Mouse (Mus musculus) Patski (cell line): ENCODE measurements around the gene Abhd14a. TPM values are rescaled to one million over a fixed set of nuclear protein-coding genes. Genes with fewer than 3 reads are reported as not detected.

Source experiments
- ATAC-seq: fragments of 100-300 bp; one replicate; pipeline ENCODE4 v1.8.0; 2021
- CTCF ChIA-PET: fragments of 350-600 bp; sonication (Branson Sonifier 250); formaldehyde crosslinking; loops from one replicate; lab custom pipeline; 2022; ENCODE audit warnings: inconsistent platforms; lab: Charles Lee
- POLR2A ChIA-PET: fragments of 350-600 bp; sonication (Branson Sonifier 250); formaldehyde crosslinking; loops from one replicate; lab custom pipeline; 2022; ENCODE audit warnings: antibody characterized with exemption, inconsistent platforms; lab: Charles Lee
- DNase-seq: peaks from one replicate; pipeline ENCODE4 v3.0.0-alpha.2; 2011; ENCODE audit warnings: low read depth, low spot score
- H3K27me3 ChIP-seq: fragments of 371-371 bp; one replicate; pipeline ENCODE4 v1.5.1; 2021
- CTCF ChIP-seq: fragments of 100-300 bp; IDR thresholded peaks from one replicate; pipeline ENCODE4 v1.5.1; 2021
- in situ Hi-C: fragments of 300-500 bp; cut with MboI; formaldehyde crosslinking; loops from 3 replicates; pipeline ENCODE4 v1.11.1; 2018; ENCODE audit warnings: low pct_unique_long_range_greater_than_20kb, mixed read lengths
- polyA plus RNA-seq: library from polyadenylated mRNA; unstranded; gene quantifications from one replicate; pipeline ENCODE4 v1.2.3, GENCODE M21; 2021

Abhd14a gene
- polyA plus RNA-seq, 1 experiment from 2014 or later = 25.2 TPM

DNA sequence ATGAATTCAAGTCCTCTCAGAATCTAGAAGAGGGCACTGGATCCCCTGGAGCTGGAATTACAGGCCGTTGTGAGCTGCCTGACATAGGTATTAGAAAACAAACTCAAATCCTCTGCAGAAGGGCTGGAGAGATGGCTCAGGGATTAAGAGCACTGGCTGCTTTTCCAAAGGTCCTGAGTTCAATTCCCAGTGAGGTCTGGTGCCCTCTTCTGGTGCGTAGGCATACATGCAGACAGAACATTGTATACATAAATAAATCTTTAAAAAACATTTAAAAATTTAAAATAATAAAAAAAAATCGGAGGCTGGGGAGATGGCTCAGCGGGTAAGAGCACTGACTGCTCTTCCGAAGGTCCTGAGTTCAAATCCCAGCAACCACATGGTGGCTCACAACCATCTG lies 4.8 kb downstream of the Abhd14a start:
- ChIA-PET POLR2A (interaction anchor here (1.4 kb wide), 1 partner anchor 13 kb away, joined by 5 read pairs; the partner anchor contains the start of gene Rpl29), CTCF (interaction anchor here (2.7 kb wide), 1 partner anchor 34 kb away, joined by 13 read pairs; the partner anchor contains the start of genes Parp3 and Rrp9)
- DNase-seq = no peak
- in situ Hi-C loops = no loop called here
- no peaks in the 10 kb centered on the region for H3K27me3 ChIP-seq
- no peak for ATAC-seq
- no peak for TF ChIP-seq CTCF

DNA sequence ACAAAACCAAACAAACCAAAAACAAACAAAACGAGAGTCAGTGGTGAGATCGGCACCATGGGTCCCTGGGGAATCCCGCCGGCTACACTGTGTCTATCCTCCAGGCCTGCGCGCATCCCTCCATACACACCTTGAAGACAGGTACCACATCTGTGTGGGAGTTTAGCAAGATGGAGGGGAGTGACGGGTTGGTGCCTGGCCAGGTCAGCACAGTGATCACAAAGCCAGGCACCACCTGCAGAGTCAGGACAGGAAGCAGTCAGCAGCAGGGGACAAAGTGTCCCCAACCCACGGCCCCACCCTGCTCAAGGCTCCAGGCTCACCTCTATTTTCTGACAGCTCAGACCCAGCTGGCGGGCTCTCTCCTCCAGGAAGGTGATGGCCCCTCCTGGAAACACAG lies 10.9 kb downstream of the Abhd14a start:
- DNase-seq (no peak), ATAC-seq (no peak)
- ChIA-PET CTCF (interaction anchor here (1.2 kb wide), 1 partner anchor 148 kb away, joined by 3 read pairs; no protein-coding TSS in a partner anchor), POLR2A (interaction anchor here (1.9 kb wide), 1 partner anchor 11 kb away, joined by 5 read pairs; the partner anchor contains the start of genes Abhd14a and Abhd14b)
- in situ Hi-C loops = loop anchor here (5.0 kb wide), 1 partner anchor 41 kb away; the partner anchor contains the start of genes Parp3 and Rrp9
- H3K27me3 ChIP-seq = no peaks in the 10 kb centered on the region
- TF ChIP-seq CTCF = no peak

DNA sequence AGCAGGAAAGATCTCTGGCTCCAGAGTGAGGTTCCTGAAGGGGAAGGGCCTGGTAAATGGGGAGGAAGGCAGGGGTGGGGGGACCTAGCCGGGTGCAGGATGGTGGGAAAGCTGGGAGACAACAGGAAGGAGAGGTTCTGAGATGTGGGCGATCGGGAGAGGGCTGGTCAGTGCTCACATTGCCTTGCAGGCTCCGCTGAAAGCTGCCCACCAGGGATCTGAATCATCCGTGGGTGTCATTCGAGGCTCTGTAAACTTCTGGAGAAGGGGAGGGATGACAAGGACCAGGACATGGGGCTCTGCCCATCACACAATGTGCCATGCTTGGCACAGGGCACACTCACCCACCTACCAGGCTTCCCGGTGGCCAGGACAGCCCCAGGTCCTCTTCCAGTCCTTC lies 14.1 kb downstream of the Abhd14a start:
- no peak for ATAC-seq
- CTCF ChIA-PET = no interaction called here
- no peak for TF ChIP-seq CTCF
- DNase-seq = no peak
- in situ Hi-C loops = no loop called here
- POLR2A ChIA-PET = interaction anchor here (1.2 kb wide), 1 partner anchor 15 kb away, joined by 4 read pairs; no protein-coding TSS in a partner anchor
- H3K27me3 ChIP-seq = no peaks in the 10 kb centered on the region

DNA sequence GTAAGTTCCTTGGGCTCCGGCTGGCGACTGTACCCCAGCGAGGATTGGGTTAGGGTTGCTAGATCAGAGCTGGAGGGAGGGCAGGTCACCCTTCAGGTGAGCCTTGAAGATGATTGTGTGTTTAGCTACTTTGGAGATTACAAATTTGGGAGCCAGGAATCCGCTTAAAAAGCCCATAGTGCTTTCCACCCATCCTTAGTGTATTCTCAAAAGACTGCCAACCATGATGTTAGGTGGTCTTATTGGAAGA lies 17.5 kb downstream of the Abhd14a start:
- in situ Hi-C loops = no loop called here
- ATAC-seq (peak; percentile 1), DNase-seq (no peak)
- ChIA-PET POLR2A (interaction anchor here (0.6 to 1.6 kb wide), 9 partner anchors 13 to 149 kb away, joined by 3 to 12 read pairs (median 4); partner anchors contain the start of genes Parp3, Pcbp4, Poc1a and Rrp9), CTCF (interaction anchor here (0.8 to 3.7 kb wide), 4 partner anchors 8 to 149 kb away, joined by 3 to 33 read pairs (median 3); partner anchors contain the start of genes Parp3, Poc1a and Rrp9)
- TF ChIP-seq CTCF = no peak
- no peaks in the 10 kb centered on the region for H3K27me3 ChIP-seq

DNA sequence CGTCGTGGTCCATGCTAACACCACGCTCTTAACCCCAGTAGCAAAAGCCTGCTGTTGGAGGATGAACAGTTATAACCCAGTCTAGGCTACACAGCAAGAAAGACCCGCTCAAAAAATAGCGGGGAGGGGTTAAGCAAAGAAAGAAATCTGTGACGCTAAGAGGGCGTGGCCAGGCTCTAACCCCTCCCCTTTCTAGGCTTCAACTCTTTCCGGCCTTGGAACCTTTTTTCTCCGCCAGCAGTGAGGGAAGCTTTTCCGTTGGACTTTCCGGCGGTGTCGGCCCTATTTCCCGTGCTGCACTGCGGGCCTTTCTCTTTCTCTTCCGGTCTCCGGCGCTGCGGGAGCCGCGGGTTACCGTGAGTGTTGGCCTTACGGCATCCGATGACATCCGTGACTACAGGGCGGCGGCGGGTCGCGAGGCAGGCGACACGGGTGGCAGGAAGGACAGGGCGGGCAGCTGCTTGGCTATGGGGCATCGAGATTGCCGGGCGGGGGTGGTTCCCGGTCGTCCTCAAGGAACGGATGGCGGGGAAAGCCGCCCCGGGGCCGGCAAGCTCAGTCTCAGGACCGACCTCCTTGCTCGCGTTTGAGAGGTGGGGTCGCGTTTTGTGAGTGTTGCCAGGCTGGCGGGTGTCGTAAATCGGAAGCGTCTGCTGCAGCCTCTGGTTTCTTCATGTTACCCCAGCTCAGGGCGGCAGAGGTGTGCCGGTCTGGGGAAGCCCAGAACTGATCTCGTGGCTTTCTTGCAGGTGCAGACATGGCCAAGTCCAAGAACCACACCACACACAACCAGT lies 18.1 kb downstream of the Abhd14a start, which contains the start of gene Rpl29:
TSS of gene Rpl29 (plus strand) at position 234 of the 794 bp plus-strand sequence.
- in situ Hi-C loops = no loop called here
- POLR2A ChIA-PET = interaction anchor here (0.6 to 1.6 kb wide), 10 partner anchors 14 to 148 kb away, joined by 3 to 12 read pairs (median 4); partner anchors contain the start of genes Parp3, Pcbp4, Poc1a and Rrp9
- H3K27me3 ChIP-seq = no peaks in the 10 kb centered on the region
- DNase-seq = peak; percentile 76
- CTCF ChIA-PET = interaction anchor here (0.7 to 3.7 kb wide), 6 partner anchors 8 to 460 kb away, joined by 3 to 33 read pairs (median 3); partner anchors contain the start of genes Parp3, Poc1a and Rrp9
- ATAC-seq = peak; percentile 68
- TF ChIP-seq CTCF = no peak

DNA sequence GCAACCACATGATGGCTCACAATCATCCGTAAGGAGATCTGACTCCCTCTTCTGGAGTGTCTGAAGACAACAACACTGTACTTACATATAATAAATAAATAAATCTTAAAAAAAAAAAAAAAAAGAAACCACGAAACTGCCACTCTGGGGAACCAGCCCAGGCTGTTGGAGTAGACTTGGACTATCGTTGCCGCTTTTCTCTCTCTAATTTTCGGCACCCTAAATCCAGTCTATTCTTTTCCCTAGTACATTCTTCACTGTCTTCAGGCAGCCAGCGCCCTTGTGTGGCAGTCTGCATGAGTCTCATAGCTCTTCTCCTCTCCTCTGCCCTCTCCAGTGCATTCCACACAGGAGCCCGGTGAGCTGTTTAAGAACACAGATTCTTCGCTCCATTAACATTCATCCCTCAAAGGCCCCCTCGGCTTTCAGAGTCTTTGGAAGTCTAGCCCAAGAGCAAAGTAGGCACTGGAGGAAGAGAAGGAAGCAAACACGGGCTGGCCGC lies 18.7 kb downstream of the Abhd14a start:
- ATAC-seq (peak; percentile 46), DNase-seq (no peak)
- POLR2A ChIA-PET = interaction anchor here (0.7 to 1.6 kb wide), 4 partner anchors 14 to 148 kb away, joined by 4 to 5 read pairs (median 5); partner anchors contain the start of genes Pcbp4 and Poc1a
- TF ChIP-seq CTCF = no peak
- in situ Hi-C loops = no loop called here
- CTCF ChIA-PET = interaction anchor here (0.7 to 3.7 kb wide), 5 partner anchors 17 to 461 kb away, joined by 3 to 33 read pairs (median 3); partner anchors contain the start of genes Parp3, Poc1a and Rrp9
- no peaks in the 10 kb centered on the region for H3K27me3 ChIP-seq

DNA sequence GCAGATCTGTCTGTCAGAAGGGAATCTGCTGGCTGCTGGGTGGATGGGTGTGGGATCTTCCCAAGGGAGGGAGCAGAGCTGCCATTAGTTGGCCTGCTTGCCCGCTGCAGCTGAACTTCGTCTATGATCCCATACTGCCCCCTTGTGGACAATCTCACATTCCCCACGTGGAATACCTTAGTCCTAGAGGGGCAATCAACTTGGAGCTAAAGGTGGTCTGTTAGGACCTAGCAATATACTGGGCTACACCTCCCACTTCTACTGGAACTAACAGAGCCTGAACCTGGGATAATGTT lies 25.7 kb downstream of the Abhd14a start:
- TF ChIP-seq CTCF = peak; percentile 86
- in situ Hi-C loops = loop anchor here (5.0 kb wide), 1 partner anchor 115 kb away; no protein-coding TSS in a partner anchor
- DNase-seq (no peak), ATAC-seq (peak; percentile 80)
- no peaks in the 10 kb centered on the region for H3K27me3 ChIP-seq
- CTCF ChIA-PET = interaction anchor here (0.7 to 7.7 kb wide), 19 partner anchors 8 to 146 kb away, joined by 3 to 82 read pairs (median 5); partner anchors contain the start of genes Parp3, Poc1a, Rpl29 and Rrp9
- POLR2A ChIA-PET = interaction anchor here (1.4 to 1.7 kb wide), 4 partner anchors 53 to 134 kb away, joined by 4 read pairs; partner anchors contain the start of gene Dusp7

DNA sequence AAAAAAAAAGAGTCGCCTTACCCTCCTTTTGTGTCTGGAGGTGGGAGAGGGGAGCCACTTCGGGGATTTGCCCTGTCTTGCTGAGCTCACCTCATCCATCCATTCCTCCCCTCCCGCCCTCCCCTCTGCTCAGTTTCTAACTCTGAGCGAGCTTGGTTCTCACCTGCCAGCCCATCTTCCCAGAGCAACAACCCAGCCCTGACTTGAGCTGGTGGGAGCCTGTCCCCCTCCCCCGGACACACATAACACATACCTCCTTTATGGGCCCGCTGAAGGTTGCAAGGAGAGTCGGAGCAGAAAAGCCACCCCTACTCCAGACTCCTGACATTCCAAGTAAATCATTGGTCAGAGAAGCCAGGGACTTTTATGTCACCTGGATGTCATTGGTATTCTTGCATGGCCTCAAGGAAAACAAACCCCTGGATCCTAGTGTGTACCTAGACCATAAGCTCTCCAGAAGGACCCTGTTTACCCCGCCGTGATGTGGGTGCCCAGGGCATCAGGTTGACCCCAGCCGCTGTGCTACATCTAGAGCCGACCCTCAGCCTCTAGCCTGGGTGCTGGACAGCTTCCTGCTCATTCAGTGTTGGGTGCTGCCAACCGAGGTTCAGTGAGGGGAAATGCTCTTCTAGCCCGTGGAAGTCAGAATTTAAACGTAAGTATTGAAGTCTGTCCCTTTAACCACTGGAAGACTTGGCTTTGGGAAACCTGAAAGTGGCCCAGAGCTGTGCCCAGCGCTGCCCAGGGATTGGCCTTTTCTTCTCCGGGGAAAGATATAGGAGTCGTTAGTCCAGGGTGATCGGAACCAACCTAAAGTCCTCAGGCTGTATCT lies 26.2 kb downstream of the Abhd14a start:
- H3K27me3 ChIP-seq = no peaks in the 10 kb centered on the region
- POLR2A ChIA-PET = interaction anchor here (1.4 to 1.7 kb wide), 4 partner anchors 52 to 134 kb away, joined by 4 read pairs; partner anchors contain the start of gene Dusp7
- DNase-seq (no peak), ATAC-seq (peak; percentile 24)
- TF ChIP-seq CTCF = no peak
- in situ Hi-C loops = loop anchor here (5.0 kb wide), 1 partner anchor 114 kb away; no protein-coding TSS in a partner anchor
- CTCF ChIA-PET = interaction anchor here (0.7 to 7.7 kb wide), 21 partner anchors 8 to 145 kb away, joined by 3 to 82 read pairs (median 4); partner anchors contain the start of genes Parp3, Poc1a, Rpl29 and Rrp9

DNA sequence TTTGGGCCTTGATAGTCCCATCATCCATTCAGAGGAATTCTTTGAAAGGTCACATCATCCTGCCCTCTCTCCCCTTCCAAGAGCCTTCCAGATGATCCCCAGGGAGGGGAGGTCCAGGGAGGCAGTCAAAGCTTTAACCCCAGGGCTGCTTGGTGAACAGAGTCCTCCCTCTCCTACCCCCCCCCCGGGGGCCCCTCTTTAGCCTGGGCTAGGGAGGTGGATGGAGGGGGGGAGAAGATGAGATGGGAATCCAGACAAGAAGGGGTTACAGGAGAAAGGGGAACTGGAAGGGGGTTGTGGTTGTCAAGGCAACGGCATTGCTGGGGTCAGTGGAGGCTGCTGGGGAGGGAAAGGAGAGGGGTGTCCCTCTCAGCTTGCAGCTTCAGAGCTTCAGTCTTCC lies 26.9 kb downstream of the Abhd14a start:
- no peak for TF ChIP-seq CTCF
- ATAC-seq (no peak), DNase-seq (no peak)
- in situ Hi-C loops = loop anchor here (5.0 kb wide), 1 partner anchor 113 kb away; no protein-coding TSS in a partner anchor
- ChIA-PET CTCF (interaction anchor here (1.0 to 7.7 kb wide), 11 partner anchors 14 to 133 kb away, joined by 3 to 82 read pairs (median 5); partner anchors contain the start of genes Parp3 and Rrp9), POLR2A (interaction anchor here (1.1 to 1.7 kb wide), 4 partner anchors 51 to 133 kb away, joined by 4 to 5 read pairs (median 4); partner anchors contain the start of gene Dusp7)
- no peaks in the 10 kb centered on the region for H3K27me3 ChIP-seq
